Mouse (Mus musculus): ENCODE measurements at regions not wholly inside any gene's neighbourhood (a gene's known extent, or its start where the extent isn't known, plus 50 kb on each side); places are given as distances from the start of the nearest gene placed in this dataset.

DNA sequence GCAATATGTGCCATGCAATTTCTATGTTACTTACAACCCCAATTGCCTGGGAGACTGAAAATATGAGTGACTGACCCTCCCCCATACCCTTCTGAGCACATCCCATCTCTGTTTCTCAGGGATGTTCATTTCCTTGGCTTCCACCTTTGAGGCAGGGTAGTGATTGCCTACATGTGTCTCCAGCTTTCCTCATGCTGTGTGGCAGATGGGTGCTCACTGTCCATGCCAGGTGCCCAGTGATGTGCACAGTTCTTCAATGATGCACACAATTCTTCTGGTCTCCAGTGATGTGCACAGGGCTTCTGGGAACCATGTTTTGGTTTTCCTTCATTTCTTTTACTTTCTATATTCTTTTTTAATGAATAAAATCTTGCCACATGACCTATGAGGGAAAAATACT lies 821.4 kb upstream of the 2610301B20Rik start:
- no peaks in the 10 kb centered on the region for H3K9me3 ChIP-seq (ENCODE audit: control insufficient read depth, low read length)
- H3K4me3 ChIP-seq (ENCODE audit: control insufficient read depth in 1 of 2, insufficient read depth in 1 of 2, low read depth in 1 of 2, low read length in 2 of 2) = no peak overlapping the region
- H3K9ac ChIP-seq (ENCODE audit: low read length) = no peak overlapping the region
- no peaks in the 10 kb centered on the region for H3K36me3 ChIP-seq (ENCODE audit: control insufficient read depth, insufficient read depth, low read length)
- no peak overlapping the region for H3K4me2 ChIP-seq (ENCODE audit: low read length)
- H3K4me1 ChIP-seq (ENCODE audit: control insufficient read depth in 2 of 2, insufficient read depth in 2 of 2, low read length in 2 of 2) = no peaks in the 10 kb centered on the region
- H3K27ac ChIP-seq (replicated peaks in 1 of 2; ENCODE audit: control insufficient read depth in 1 of 2, insufficient read depth in 1 of 2, low read depth in 2 of 2, low read length in 2 of 2) = no peak overlapping the region
- no peak for ATAC-seq (ENCODE audit: insufficient number of reproducible peaks, insufficient read depth, low FRiP score, low read depth)
- no peaks in the 10 kb centered on the region for H3K27me3 ChIP-seq (ENCODE audit: control insufficient read depth, insufficient read depth, low read length)

- 7% methylated on average over 5 of the region's 5 CpGs for WGBS
- H3K27ac ChIP-seq (replicated peaks in 1 of 2; ENCODE audit: control insufficient read depth in 1 of 2, insufficient read depth in 1 of 2, low read depth in 2 of 2, low read length in 2 of 2) = peak overlapping the region; percentile 35 to 48; a peak in 3 of 4 replicates
- H3K27me3 ChIP-seq (ENCODE audit: control insufficient read depth, insufficient read depth, low read length) = no peaks in the 10 kb centered on the region
- peak; percentile 50 for ATAC-seq (ENCODE audit: insufficient number of reproducible peaks, insufficient read depth, low FRiP score, low read depth)
- H3K9me3 ChIP-seq (ENCODE audit: control insufficient read depth, low read length) = 0 out of 2 replicates have a peak, but pooled peaks cover 4% of the 10 kb centered on the region
- H3K4me2 ChIP-seq (ENCODE audit: low read length) = no peak overlapping the region
- no peak overlapping the region for H3K9ac ChIP-seq (ENCODE audit: low read length)
- no peak overlapping the region for H3K4me3 ChIP-seq (ENCODE audit: control insufficient read depth in 1 of 2, insufficient read depth in 1 of 2, low read depth in 1 of 2, low read length in 2 of 2)
- peaks cover 9 to 18% of the 10 kb centered on the region in 2 experiments for H3K4me1 ChIP-seq (ENCODE audit: control insufficient read depth in 2 of 2, insufficient read depth in 2 of 2, low read length in 2 of 2)
- no peaks in the 10 kb centered on the region for H3K36me3 ChIP-seq (ENCODE audit: control insufficient read depth, insufficient read depth, low read length)
Measured at GRCm38 (mm10) chr4:10072500-10073106, 801.7 kb upstream of the 2610301B20Rik start.

DNA sequence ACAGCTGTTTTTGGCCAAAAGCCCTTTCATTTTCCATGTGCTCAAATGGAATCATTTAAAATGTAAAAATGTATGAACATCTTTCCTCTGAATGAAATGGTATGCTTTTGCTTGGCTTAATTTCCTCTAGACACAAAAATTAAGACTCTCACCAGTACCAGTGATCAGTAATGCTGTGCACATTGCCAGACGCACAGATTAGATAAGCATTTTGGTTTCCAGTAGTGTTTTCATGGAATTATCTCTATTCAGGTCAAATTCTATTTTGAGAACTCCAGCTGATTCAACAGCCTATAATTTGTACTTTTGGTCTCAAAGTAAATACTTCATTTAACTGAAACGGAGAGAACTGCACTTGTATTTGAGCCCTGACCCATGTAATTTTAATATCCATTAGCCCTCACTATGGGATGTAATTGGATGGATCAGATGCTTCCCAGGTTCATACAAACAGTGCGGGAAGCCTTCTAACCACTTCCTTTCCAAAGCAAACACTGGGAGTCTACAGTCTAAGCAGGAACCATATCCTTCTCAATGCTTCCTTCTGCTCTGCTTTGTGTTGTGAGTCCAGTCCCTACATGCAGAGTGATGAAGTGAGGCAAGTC lies 794.6 kb upstream of the 2610301B20Rik start:
- no peak overlapping the region for H3K4me3 ChIP-seq (ENCODE audit: control insufficient read depth in 1 of 2, insufficient read depth in 1 of 2, low read depth in 1 of 2, low read length in 2 of 2)
- WGBS = 37% methylated on average over 3 of the region's 3 CpGs
- no peaks in the 10 kb centered on the region for H3K9me3 ChIP-seq (ENCODE audit: control insufficient read depth, low read length)
- H3K27ac ChIP-seq (replicated peaks in 1 of 2; ENCODE audit: control insufficient read depth in 1 of 2, insufficient read depth in 1 of 2, low read depth in 2 of 2, low read length in 2 of 2) = peak overlapping the region; percentile 20 to 73
- H3K9ac ChIP-seq (ENCODE audit: low read length) = no peak overlapping the region
- no peaks in the 10 kb centered on the region for H3K36me3 ChIP-seq (ENCODE audit: control insufficient read depth, insufficient read depth, low read length)
- H3K4me2 ChIP-seq (ENCODE audit: low read length) = no peak overlapping the region
- ATAC-seq (ENCODE audit: insufficient number of reproducible peaks, insufficient read depth, low FRiP score, low read depth) = no peak
- H3K4me1 ChIP-seq (ENCODE audit: control insufficient read depth in 2 of 2, insufficient read depth in 2 of 2, low read length in 2 of 2) = peaks cover 0 to 22% of the 10 kb centered on the region in 2 experiments; a peak in 3 of 4 replicates
- H3K27me3 ChIP-seq (ENCODE audit: control insufficient read depth, insufficient read depth, low read length) = no peaks in the 10 kb centered on the region

DNA sequence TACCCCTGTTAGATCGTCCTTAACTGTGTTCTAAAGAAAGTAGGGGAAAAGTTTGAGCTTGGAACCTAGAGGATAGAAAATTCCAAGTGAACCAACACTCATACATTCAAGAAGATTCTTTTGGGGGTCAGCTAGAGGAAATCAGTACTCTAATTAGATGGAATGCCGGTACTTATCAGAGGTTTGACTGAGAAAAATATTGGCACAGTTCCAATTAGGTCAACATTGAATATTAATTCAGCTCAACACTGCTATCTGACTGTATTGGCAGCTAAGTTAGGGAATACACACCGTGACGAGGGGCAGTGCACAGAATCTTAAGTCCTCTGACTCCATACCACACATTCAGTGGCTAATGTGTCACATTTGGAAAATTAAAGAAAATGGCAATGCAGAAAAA lies 759.5 kb upstream of the 2610301B20Rik start:
- 39% methylated on average over 4 of the region's 4 CpGs for WGBS
- Histone ChIP-seq H3K4me2 (ENCODE audit: low read length) (no peak overlapping the region), H3K9ac (ENCODE audit: low read length) (no peak overlapping the region), H3K4me1 (ENCODE audit: control insufficient read depth in 2 of 2, insufficient read depth in 2 of 2, low read length in 2 of 2) (no peaks in the 10 kb centered on the region), H3K27ac (replicated peaks in 1 of 2; ENCODE audit: control insufficient read depth in 1 of 2, insufficient read depth in 1 of 2, low read depth in 2 of 2, low read length in 2 of 2) (no peak overlapping the region), H3K27me3 (ENCODE audit: control insufficient read depth, insufficient read depth, low read length) (no peaks in the 10 kb centered on the region), H3K36me3 (ENCODE audit: control insufficient read depth, insufficient read depth, low read length) (no peaks in the 10 kb centered on the region), H3K9me3 (ENCODE audit: control insufficient read depth, low read length) (no peaks in the 10 kb centered on the region), H3K4me3 (ENCODE audit: control insufficient read depth in 1 of 2, insufficient read depth in 1 of 2, low read depth in 1 of 2, low read length in 2 of 2) (no peak overlapping the region)
- no peak for ATAC-seq (ENCODE audit: insufficient number of reproducible peaks, insufficient read depth, low FRiP score, low read depth)

DNA sequence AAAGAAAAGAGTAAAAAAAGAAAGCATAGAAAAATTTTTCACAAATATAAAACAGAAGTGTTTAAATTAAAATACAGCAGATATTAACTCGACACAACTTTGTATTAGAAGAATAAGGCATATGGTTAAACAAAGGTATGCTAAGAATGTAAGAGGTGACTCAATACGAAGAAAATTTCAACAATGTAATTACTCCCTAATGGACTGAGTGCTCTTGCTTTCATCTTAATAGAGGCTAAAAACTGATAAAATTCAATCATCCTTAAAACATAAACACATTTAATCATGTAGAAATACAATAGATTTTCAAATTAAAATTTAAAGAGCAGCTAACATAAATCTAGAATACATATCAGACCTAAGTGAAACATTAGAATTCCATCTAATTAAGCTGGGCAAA lies 756.3 kb upstream of the 2610301B20Rik start:
- ATAC-seq (ENCODE audit: insufficient number of reproducible peaks, insufficient read depth, low FRiP score, low read depth) = no peak
- 55% methylated on average over 2 of the region's 2 CpGs for WGBS
- Histone ChIP-seq H3K9me3 (ENCODE audit: control insufficient read depth, low read length) (0 out of 2 replicates have a peak, but pooled peaks cover 6% of the 10 kb centered on the region), H3K4me1 (ENCODE audit: control insufficient read depth in 2 of 2, insufficient read depth in 2 of 2, low read length in 2 of 2) (no peaks in the 10 kb centered on the region), H3K27me3 (ENCODE audit: control insufficient read depth, insufficient read depth, low read length) (no peaks in the 10 kb centered on the region), H3K27ac (replicated peaks in 1 of 2; ENCODE audit: control insufficient read depth in 1 of 2, insufficient read depth in 1 of 2, low read depth in 2 of 2, low read length in 2 of 2) (no peak overlapping the region), H3K36me3 (ENCODE audit: control insufficient read depth, insufficient read depth, low read length) (no peaks in the 10 kb centered on the region), H3K9ac (ENCODE audit: low read length) (no peak overlapping the region), H3K4me2 (ENCODE audit: low read length) (no peak overlapping the region), H3K4me3 (ENCODE audit: control insufficient read depth in 1 of 2, insufficient read depth in 1 of 2, low read depth in 1 of 2, low read length in 2 of 2) (no peak overlapping the region)

- H3K27ac ChIP-seq (replicated peaks in 1 of 2; ENCODE audit: control insufficient read depth in 1 of 2, insufficient read depth in 1 of 2, low read depth in 2 of 2, low read length in 2 of 2) = no peak overlapping the region
- no peak overlapping the region for H3K4me2 ChIP-seq (ENCODE audit: low read length)
- no peaks in the 10 kb centered on the region for H3K36me3 ChIP-seq (ENCODE audit: control insufficient read depth, insufficient read depth, low read length)
- ATAC-seq (ENCODE audit: insufficient number of reproducible peaks, insufficient read depth, low FRiP score, low read depth) = no peak
- H3K9me3 ChIP-seq (ENCODE audit: control insufficient read depth, low read length) = 0 out of 2 replicates have a peak, but pooled peaks cover 6% of the 10 kb centered on the region
- H3K27me3 ChIP-seq (ENCODE audit: control insufficient read depth, insufficient read depth, low read length) = no peaks in the 10 kb centered on the region
- H3K4me1 ChIP-seq (ENCODE audit: control insufficient read depth in 2 of 2, insufficient read depth in 2 of 2, low read length in 2 of 2) = peaks cover 0 to 2% of the 10 kb centered on the region in 2 experiments; a peak in 3 of 4 replicates
- 55% methylated on average over 2 of the region's 2 CpGs for WGBS
- H3K4me3 ChIP-seq (ENCODE audit: control insufficient read depth in 1 of 2, insufficient read depth in 1 of 2, low read depth in 1 of 2, low read length in 2 of 2) = no peak overlapping the region
- H3K9ac ChIP-seq (ENCODE audit: low read length) = no peak overlapping the region
Measured at GRCm38 (mm10) chr4:10124252-10124651, 750.0 kb upstream of the 2610301B20Rik start.

DNA sequence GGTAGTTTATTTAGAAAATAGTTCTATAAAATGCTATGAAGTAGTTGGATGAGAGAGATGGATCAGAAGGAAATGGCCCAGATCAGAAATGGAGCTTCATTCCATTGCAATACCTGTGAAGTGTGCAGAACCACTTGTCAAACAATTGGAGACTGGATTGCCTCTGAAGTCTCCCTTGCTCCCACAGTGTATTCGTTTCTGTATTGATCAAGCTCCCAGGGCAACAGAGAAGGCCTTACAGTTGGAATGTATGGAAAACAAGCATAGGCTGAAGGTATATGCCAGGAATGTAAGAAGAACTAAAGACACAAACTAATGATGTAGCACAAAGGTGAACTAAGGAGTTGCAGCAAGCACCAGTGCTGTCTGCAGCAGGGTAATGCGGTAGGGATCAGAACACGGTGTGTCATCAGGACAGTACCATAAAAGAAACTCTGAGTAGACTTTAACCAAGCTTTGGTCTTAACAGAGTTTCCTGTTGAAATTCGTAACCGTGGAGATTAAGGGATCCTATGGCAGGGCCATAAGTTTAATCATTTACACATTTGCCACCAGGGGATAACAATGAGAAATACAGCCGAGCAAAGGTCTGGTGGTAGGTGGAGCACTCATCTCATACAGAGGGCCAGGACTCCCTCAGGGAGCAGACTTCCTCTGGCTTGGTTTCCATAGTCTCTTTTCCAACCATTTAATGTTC lies 732.9 kb upstream of the 2610301B20Rik start:
- Histone ChIP-seq H3K4me3 (ENCODE audit: control insufficient read depth in 1 of 2, insufficient read depth in 1 of 2, low read depth in 1 of 2, low read length in 2 of 2) (no peak overlapping the region), H3K9ac (ENCODE audit: low read length) (no peak overlapping the region), H3K9me3 (ENCODE audit: control insufficient read depth, low read length) (no peaks in the 10 kb centered on the region), H3K4me1 (ENCODE audit: control insufficient read depth in 2 of 2, insufficient read depth in 2 of 2, low read length in 2 of 2) (no peaks in the 10 kb centered on the region), H3K27ac (replicated peaks in 1 of 2; ENCODE audit: control insufficient read depth in 1 of 2, insufficient read depth in 1 of 2, low read depth in 2 of 2, low read length in 2 of 2) (no peak overlapping the region), H3K4me2 (ENCODE audit: low read length) (no peak overlapping the region), H3K27me3 (ENCODE audit: control insufficient read depth, insufficient read depth, low read length) (no peaks in the 10 kb centered on the region), H3K36me3 (ENCODE audit: control insufficient read depth, insufficient read depth, low read length) (no peaks in the 10 kb centered on the region)
- 67% methylated on average over 6 of the region's 6 CpGs for WGBS
- ATAC-seq (ENCODE audit: insufficient number of reproducible peaks, insufficient read depth, low FRiP score, low read depth) = no peak
